Mouse (Mus musculus) MEL (cell line): ENCODE measurements around the gene Rgs6. TPM values are rescaled to one million over a fixed set of nuclear protein-coding genes. Genes with fewer than 3 reads are reported as not detected.
A peak's percentile ranks its signal among the peaks of the same experiment; 100 is the strongest.

ENCODE experiments used
- DNase-seq: peaks from one replicate; pipeline ENCODE4 v3.0.0; 2011; ENCODE audit warnings: low read depth, low spot score
- H3K27ac ChIP-seq: 2 replicates; pipeline ENCODE4 v1.5.1; 2012; ENCODE audit warnings: low read depth, mild to moderate bottlenecking, control low read depth, low read length, moderate library complexity; ENCODE audit not compliant: control insufficient read depth
- H3K27me3 ChIP-seq, 2 experiments: fragments of 150-350 bp in 1 of 2; sonication (generic) in 1 of 2; 2 replicates each; pipeline ENCODE4 v1.6.1; 2012; ENCODE audit warnings: low read length in 2 of 2, mild to moderate bottlenecking in 2 of 2, improper control_type of control experiment in 1 of 2, moderate library complexity in 1 of 2; ENCODE audit not compliant: insufficient read depth in 2 of 2, control insufficient read depth in 1 of 2
- H3K36me3 ChIP-seq, 2 experiments: 2 replicates each; pipeline ENCODE4 v1.6.1; 2012 to 2014; ENCODE audit warnings: low read length in 2 of 2, improper control_type of control experiment in 1 of 2, inconsistent platforms in 1 of 2, mild to moderate bottlenecking in 1 of 2; ENCODE audit not compliant: insufficient read depth in 2 of 2, control insufficient read depth in 1 of 2
- H3K4me1 ChIP-seq, 2 experiments: fragments of 150-350 bp in 1 of 2; sonication (generic) in 1 of 2; 2 replicates each; pipeline ENCODE4 v1.6.1; 2012; ENCODE audit warnings: low read length in 2 of 2, improper control_type of control experiment in 1 of 2, mild to moderate bottlenecking in 1 of 2; ENCODE audit not compliant: insufficient read depth in 2 of 2, control insufficient read depth in 1 of 2
- H3K4me3 ChIP-seq, 2 experiments: fragments of 150-350 bp in 1 of 2; sonication (generic) in 1 of 2; 2 replicates each; pipeline ENCODE4 v1.5.1; 2012; ENCODE audit warnings: low read depth in 2 of 2, low read length in 2 of 2, mild to moderate bottlenecking in 2 of 2, moderate library complexity in 2 of 2, control low read depth in 1 of 2, improper control_type of control experiment in 1 of 2; ENCODE audit not compliant: control insufficient read depth in 1 of 2, insufficient read depth in 1 of 2
- H3K79me2 ChIP-seq: 2 replicates; pipeline ENCODE4 v1.6.1; 2012; ENCODE audit warnings: mild to moderate bottlenecking, low read length, moderate library complexity; ENCODE audit not compliant: control insufficient read depth, poor library complexity, insufficient read depth
- H3K9ac ChIP-seq: 2 replicates; pipeline ENCODE4 v1.6.1; 2012; ENCODE audit warnings: low read depth, mild to moderate bottlenecking, control low read depth, low read length, moderate library complexity; ENCODE audit not compliant: control insufficient read depth, poor library complexity, severe bottlenecking
- H3K9me3 ChIP-seq: fragments of 150-350 bp; sonication (generic); replicated peaks from 2 replicates; pipeline ENCODE4 v1.6.1; 2012; ENCODE audit warnings: mild to moderate bottlenecking, low read length, improper control_type of control experiment, moderate library complexity; ENCODE audit not compliant: insufficient read depth
- CHD2 ChIP-seq: IDR thresholded peaks from 2 replicates; pipeline ENCODE4 v1.6.1; 2011; ENCODE audit warnings: low read length, improper control_type of control experiment
- CTCF ChIP-seq, 3 experiments: IDR thresholded peaks in 2 of 3; conservative IDR thresholded peaks in 1 of 3; 2 replicates each; pipeline ENCODE4 v1.5.1; 2011 to 2012; ENCODE audit warnings: low read length in 3 of 3, low read depth in 2 of 3, mild to moderate bottlenecking in 2 of 3, improper control_type of control experiment in 1 of 3, inconsistent platforms in 1 of 3, mixed read lengths in 1 of 3, moderate library complexity in 1 of 3; ENCODE audit not compliant: control insufficient read depth in 1 of 3, insufficient read depth in 1 of 3, poor library complexity in 1 of 3, severe bottlenecking in 1 of 3
- ELF1 ChIP-seq: IDR thresholded peaks from 2 replicates; pipeline ENCODE4 v1.6.1; 2014; ENCODE audit warnings: low read depth, mild to moderate bottlenecking, inconsistent platforms, low read length, improper control_type of control experiment, moderate library complexity
- ETS1 ChIP-seq: IDR thresholded peaks from 2 replicates; pipeline ENCODE4 v1.6.1; 2012; ENCODE audit warnings: low read depth, mild to moderate bottlenecking, inconsistent platforms, low read length, improper control_type of control experiment, moderate library complexity
- GATA1 ChIP-seq: IDR thresholded peaks from 2 replicates; pipeline ENCODE4 v1.6.1; 2011; ENCODE audit warnings: low read depth, low read length, improper control_type of control experiment
- HCFC1 ChIP-seq: IDR thresholded peaks from 2 replicates; pipeline ENCODE4 v1.6.1; 2012; ENCODE audit warnings: low read depth, mild to moderate bottlenecking, inconsistent platforms, low read length, improper control_type of control experiment, moderate library complexity
- JUND ChIP-seq: IDR thresholded peaks from 2 replicates; pipeline ENCODE4 v1.6.1; 2011; ENCODE audit warnings: low read depth, mild to moderate bottlenecking, improper control_type of control experiment, low read length
- KAT2A ChIP-seq: conservative IDR thresholded peaks from 2 replicates; pipeline ENCODE4 v1.6.1; 2012; ENCODE audit warnings: low read depth, low read length, improper control_type of control experiment, inconsistent platforms
- MAX ChIP-seq: IDR thresholded peaks from 2 replicates; pipeline ENCODE4 v1.6.1; 2011; ENCODE audit warnings: low read length, improper control_type of control experiment
- MAZ ChIP-seq: IDR thresholded peaks from 2 replicates; pipeline ENCODE4 v1.6.1; 2012; ENCODE audit warnings: low read depth, mild to moderate bottlenecking, inconsistent platforms, low read length, improper control_type of control experiment
- MEF2A ChIP-seq: IDR thresholded peaks from 2 replicates; pipeline ENCODE4 v1.6.1; 2014; ENCODE audit warnings: low read depth, mild to moderate bottlenecking, inconsistent platforms, low read length, improper control_type of control experiment; ENCODE audit not compliant: poor library complexity, insufficient replicate concordance, severe bottlenecking; ENCODE audit errors: extremely low read depth
- MXI1 ChIP-seq: IDR thresholded peaks from 2 replicates; pipeline ENCODE4 v1.6.1; 2011; ENCODE audit warnings: mild to moderate bottlenecking, low read depth, low read length, improper control_type of control experiment
- MYB ChIP-seq: IDR thresholded peaks from 2 replicates; pipeline ENCODE4 v1.6.1; 2011; ENCODE audit warnings: mild to moderate bottlenecking, low read depth, low read length, improper control_type of control experiment
- NELFE ChIP-seq: IDR thresholded peaks from 2 replicates; pipeline ENCODE4 v1.6.1; 2011; ENCODE audit warnings: low read depth, low read length, improper control_type of control experiment
- NRF1 ChIP-seq: IDR thresholded peaks from 2 replicates; pipeline ENCODE4 v1.6.1; 2014; ENCODE audit warnings: low read depth, mild to moderate bottlenecking, inconsistent platforms, low read length, improper control_type of control experiment, moderate library complexity; ENCODE audit not compliant: poor library complexity, insufficient read depth, severe bottlenecking
- POLR2A ChIP-seq, 2 experiments: IDR thresholded peaks; 2 replicates each; pipeline ENCODE4 v1.6.1; 2011 to 2012; ENCODE audit warnings: low read length in 2 of 2, mild to moderate bottlenecking in 2 of 2, control low read depth in 1 of 2, improper control_type of control experiment in 1 of 2, low read depth in 1 of 2, moderate library complexity in 1 of 2; ENCODE audit not compliant: control insufficient read depth in 1 of 2, insufficient read depth in 1 of 2, poor library complexity in 1 of 2
- POLR2AphosphoS2 ChIP-seq: IDR thresholded peaks from 2 replicates; pipeline ENCODE4 v1.6.1; 2011; ENCODE audit warnings: low read length, improper control_type of control experiment
- POLR2AphosphoS5 ChIP-seq: IDR thresholded peaks from 2 replicates; pipeline ENCODE4 v1.6.1; 2012; ENCODE audit warnings: low read depth, borderline replicate concordance, mild to moderate bottlenecking, inconsistent platforms, low read length, moderate library complexity, mixed read lengths
- RAD21 ChIP-seq: IDR thresholded peaks from 2 replicates; pipeline ENCODE4 v1.6.1; 2011; ENCODE audit warnings: mild to moderate bottlenecking, low read depth, low read length, improper control_type of control experiment
- RCOR1 ChIP-seq: IDR thresholded peaks from 2 replicates; pipeline ENCODE4 v1.6.1; 2012; ENCODE audit warnings: low read depth, mild to moderate bottlenecking, inconsistent platforms, low read length, improper control_type of control experiment
- SMC3 ChIP-seq: IDR thresholded peaks from 2 replicates; pipeline ENCODE4 v1.6.1; 2011; ENCODE audit warnings: low read depth, low read length, improper control_type of control experiment
- UBTF ChIP-seq: IDR thresholded peaks from 2 replicates; pipeline ENCODE4 v1.6.1; 2012; ENCODE audit warnings: low read depth, mild to moderate bottlenecking, inconsistent platforms, low read length, improper control_type of control experiment, moderate library complexity, borderline replicate concordance; ENCODE audit not compliant: insufficient read depth
- USF1 ChIP-seq: IDR thresholded peaks from 2 replicates; pipeline ENCODE4 v1.6.1; 2014; ENCODE audit warnings: low read depth, mild to moderate bottlenecking, inconsistent platforms, low read length, improper control_type of control experiment, moderate library complexity
- USF2 ChIP-seq, 2 experiments: IDR thresholded peaks; 2 replicates each; pipeline ENCODE4 v1.6.1; 2011 to 2012; ENCODE audit warnings: improper control_type of control experiment in 2 of 2, low read length in 2 of 2, borderline replicate concordance in 1 of 2, inconsistent platforms in 1 of 2, low read depth in 1 of 2, mild to moderate bottlenecking in 1 of 2; ENCODE audit not compliant: insufficient read depth in 1 of 2
- ZC3H11A ChIP-seq: IDR thresholded peaks from 2 replicates; pipeline ENCODE4 v1.6.1; 2012; ENCODE audit warnings: low read depth, mild to moderate bottlenecking, inconsistent platforms, low read length, improper control_type of control experiment
- ZNF384 ChIP-seq: IDR thresholded peaks from 2 replicates; pipeline ENCODE4 v1.6.1; 2012; ENCODE audit warnings: low read depth, mild to moderate bottlenecking, inconsistent platforms, low read length, improper control_type of control experiment
- polyA plus RNA-seq, 2 experiments: library from polyadenylated mRNA; stranded (reverse) in 1 of 2; unstranded in 1 of 2; fragments of >175 nt in 1 of 2; fragments of >200 nt in 1 of 2; gene quantifications; 2 replicates each; pipeline versions ENCODE4 v1.2.1 to v1.2.4; 2012; ENCODE audit warnings: low replicate concordance in 2 of 2, low read depth in 1 of 2; ENCODE audit not compliant: insufficient read length in 2 of 2, insufficient read depth in 1 of 2, missing spikeins in 1 of 2
- total RNA-seq: library from RNA; depleted of rRNA; stranded (reverse); fragments of 300-350 nt; gene quantifications from 2 replicates; pipeline ENCODE4 v1.2.3, GENCODE M21; 2012

Gene Rgs6
- total and polyA plus RNA-seq, 3 experiments: not detected

GRCm38 (mm10) chr12:83112901-83113628, 525.0 kb downstream of the Rgs6 start (continued):
- TF ChIP-seq MYB: peak; percentile 85
- TF ChIP-seq POLR2AphosphoS5: no peak

GRCm38 (mm10) chr12:83113971-83114370, 525.9 kb downstream of the Rgs6 start:
- TF ChIP-seq USF1 (no peak), CTCF (IDR thresholded peaks at IDR 0.05 in 2 of 3, conservative IDR thresholded peaks at IDR 0.05 in 1 of 3; ENCODE audit: control insufficient read depth in 1 of 3, insufficient read depth in 1 of 3, low read depth in 2 of 3, low read length in 3 of 3, poor library complexity in 1 of 3, severe bottlenecking in 1 of 3) (no peak), USF2 (IDR thresholded peaks at IDR 0.05; ENCODE audit: borderline replicate concordance in 1 of 2, insufficient read depth in 1 of 2, low read depth in 1 of 2, low read length in 2 of 2) (no peak), MXI1 (no peak), CHD2 (no peak), ZC3H11A (no peak), MAX (no peak), POLR2A (IDR thresholded peaks at IDR 0.05; ENCODE audit: control insufficient read depth in 1 of 2, insufficient read depth in 1 of 2, low read depth in 1 of 2, low read length in 2 of 2, poor library complexity in 1 of 2) (no peak), NRF1 (no peak), POLR2AphosphoS2 (no peak)
- TF ChIP-seq, all 39 proteins: peak for 0
- H3K9me3 ChIP-seq: no peaks in the 10 kb centered on the region

GRCm38 (mm10) chr12:83114396-83115053, 526.4 kb downstream of the Rgs6 start:
- Histone ChIP-seq H3K27ac (no peak overlapping the region), H3K9ac (no peak overlapping the region), H3K4me1 (peaks cover 8 to 9% of the 10 kb centered on the region in 2 experiments; a peak in 3 of 4 replicates), H3K27me3 (no peaks in the 10 kb centered on the region), H3K9me3 (no peaks in the 10 kb centered on the region), H3K36me3 (peaks cover 0 to 3% of the 10 kb centered on the region in 2 experiments; a peak in 1 of 4 replicates), H3K4me3 (no peak overlapping the region), H3K79me2 (no peaks in the 10 kb centered on the region)
- peak; percentile 65 for DNase-seq
- TF ChIP-seq MEF2A: no peak
- no peak for TF ChIP-seq GATA1
- peak; percentile 98 for TF ChIP-seq ZC3H11A
- no peak for TF ChIP-seq KAT2A
- no peak for TF ChIP-seq HCFC1
- TF ChIP-seq ETS1: no peak
- TF ChIP-seq NELFE: no peak
- TF ChIP-seq RAD21: peak; percentile 98
- TF ChIP-seq UBTF: no peak
- TF ChIP-seq RCOR1: no peak
- TF ChIP-seq SMC3: peak; percentile 94
- peak; percentile 80 to 92 (median 84) for TF ChIP-seq CTCF (IDR thresholded peaks at IDR 0.05 in 2 of 3, conservative IDR thresholded peaks at IDR 0.05 in 1 of 3; ENCODE audit: control insufficient read depth in 1 of 3, insufficient read depth in 1 of 3, low read depth in 2 of 3, low read length in 3 of 3, poor library complexity in 1 of 3, severe bottlenecking in 1 of 3)
- no peak for TF ChIP-seq ZNF384
- no peak for TF ChIP-seq POLR2AphosphoS2
- TF ChIP-seq ELF1: no peak
- no peak for TF ChIP-seq MXI1
- no peak for TF ChIP-seq JUND
- TF ChIP-seq MAZ: no peak
- TF ChIP-seq MYB: no peak

More at GRCm38 (mm10) chr12:83113971-83114370, 525.9 kb downstream of the Rgs6 start:
- no peaks in the 10 kb centered on the region for H3K79me2 ChIP-seq
- no peaks in the 10 kb centered on the region for H3K27me3 ChIP-seq
- no peak overlapping the region for H3K4me3 ChIP-seq
- no peak overlapping the region for H3K27ac ChIP-seq
- no peak overlapping the region for H3K9ac ChIP-seq
- DNase-seq: no peak
- H3K4me1 ChIP-seq: peaks cover 8 to 9% of the 10 kb centered on the region in 2 experiments; a peak in 3 of 4 replicates
- H3K36me3 ChIP-seq: peaks cover 0 to 3% of the 10 kb centered on the region in 2 experiments; a peak in 1 of 4 replicates
